Mouse (Mus musculus): ENCODE measurements at regions not wholly inside any gene's neighbourhood (a gene's known extent, or its start where the extent isn't known, plus 50 kb on each side); places are given as distances from the start of the nearest gene placed in this dataset.
A peak's percentile ranks its signal among the peaks of the same experiment; 100 is the strongest.

DNA sequence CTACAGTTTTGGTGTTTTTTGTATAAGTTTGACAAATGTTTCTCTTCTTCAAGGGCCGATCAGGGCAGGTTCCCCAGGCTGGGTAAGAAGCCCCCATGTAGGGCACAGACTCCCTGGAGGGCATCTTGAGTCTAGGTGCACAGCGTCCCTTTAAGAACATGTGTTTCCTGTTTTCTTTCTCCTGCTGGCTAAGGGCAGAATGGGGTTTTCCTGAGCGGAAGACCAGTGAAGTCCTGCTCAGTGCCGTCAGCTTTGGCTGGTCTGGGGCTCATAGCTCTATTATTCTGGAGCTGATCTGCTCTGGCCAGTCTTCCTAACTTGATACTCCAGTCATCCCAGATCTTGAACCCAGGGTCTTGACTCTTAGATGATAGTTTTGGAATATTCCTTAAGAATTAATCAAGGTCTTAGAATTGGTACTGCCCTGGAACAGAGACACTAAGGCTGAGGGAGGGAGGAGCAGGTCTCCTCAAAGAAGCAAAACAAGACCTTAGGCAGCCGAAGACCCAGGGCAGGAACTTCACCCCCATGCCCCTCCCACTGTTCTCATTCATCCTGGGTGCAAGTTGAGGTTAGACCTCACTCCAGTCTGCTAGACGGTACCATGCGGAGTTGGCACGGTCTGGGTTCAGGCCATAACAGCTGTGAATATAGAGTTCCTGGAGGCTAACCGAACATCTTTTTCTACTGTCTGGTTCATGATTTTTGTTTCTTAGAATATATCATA is 70.8 kb upstream of the Haao start:
- H3K4me3 ChIP-seq (replicated peaks) = no peak overlapping the region
- no peaks in the 10 kb centered on the region for H3K27me3 ChIP-seq
- H3K36me3 ChIP-seq = no peaks in the 10 kb centered on the region
- no peak for ATAC-seq (ENCODE audit: insufficient number of reproducible peaks, insufficient read depth, low FRiP score, low TSS enrichment, low read depth)
- peak overlapping the region; percentile 13; the same call in 1 of the 2 replicates for H3K27ac ChIP-seq
- WGBS = 45% methylated on average over 9 of the region's 9 CpGs
- no peak overlapping the region for H3K9ac ChIP-seq (replicated peaks)
- no peak overlapping the region for H3K4me2 ChIP-seq
- no peaks in the 10 kb centered on the region for H3K9me3 ChIP-seq
- peaks cover 77% of the 10 kb centered on the region for H3K4me1 ChIP-seq (replicated peaks)

DNA sequence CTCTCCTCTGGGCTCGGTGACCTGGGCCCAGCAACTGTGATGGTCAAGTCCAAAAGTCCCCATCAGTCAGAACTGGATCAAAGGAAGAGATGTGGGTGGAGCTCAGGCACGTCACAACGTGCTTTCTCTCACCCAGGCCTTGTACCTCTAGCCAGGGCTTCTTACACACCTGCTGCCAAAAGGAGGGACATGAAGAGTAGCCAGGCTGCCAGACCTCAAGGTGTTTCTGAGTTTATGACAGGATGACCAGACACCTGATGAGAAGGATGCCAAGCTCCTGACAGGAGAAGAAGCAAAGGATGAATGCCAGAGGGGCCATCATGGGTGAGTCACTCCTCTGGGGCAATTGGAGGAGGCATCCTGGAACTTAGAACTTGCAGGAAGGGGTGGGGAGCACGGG is 70.0 kb upstream of the Haao start:
- H3K27ac ChIP-seq = peak overlapping the region; percentile 82; the same call in 1 of the 2 replicates
- H3K36me3 ChIP-seq = no peaks in the 10 kb centered on the region
- no peak overlapping the region for H3K4me2 ChIP-seq
- no peak overlapping the region for H3K4me3 ChIP-seq (replicated peaks)
- no peaks in the 10 kb centered on the region for H3K27me3 ChIP-seq
- no peaks in the 10 kb centered on the region for H3K9me3 ChIP-seq
- 62% methylated on average over 4 of the region's 4 CpGs for WGBS
- no peak for ATAC-seq (ENCODE audit: insufficient number of reproducible peaks, insufficient read depth, low FRiP score, low TSS enrichment, low read depth)
- H3K4me1 ChIP-seq (replicated peaks) = peaks cover 84% of the 10 kb centered on the region
- no peak overlapping the region for H3K9ac ChIP-seq (replicated peaks)

DNA sequence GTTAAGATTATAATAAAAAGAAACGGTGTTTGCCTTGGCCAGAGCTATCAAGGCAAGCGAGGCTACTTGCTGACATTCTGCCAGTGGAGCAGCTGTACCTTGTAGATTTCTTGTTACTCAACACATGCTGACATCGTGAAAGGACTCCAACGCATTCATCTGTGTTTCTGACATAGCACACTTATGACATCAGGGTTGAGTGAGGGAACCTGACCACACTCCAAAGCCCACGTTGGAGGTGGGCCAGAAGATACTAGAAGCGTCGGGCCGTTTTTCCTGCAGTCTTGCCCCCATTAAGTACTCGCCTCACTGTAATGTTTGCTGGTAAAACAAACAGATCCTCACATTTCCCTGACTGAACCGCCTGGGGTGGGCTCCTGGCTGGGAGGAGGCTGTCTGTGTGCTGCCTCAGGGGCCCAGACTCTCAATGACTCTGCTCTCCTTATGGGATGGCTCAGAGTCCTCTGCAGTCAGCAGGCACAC is 69.0 kb upstream of the Haao start:
- H3K27me3 ChIP-seq = no peaks in the 10 kb centered on the region
- H3K4me2 ChIP-seq = no peak overlapping the region
- WGBS = 20% methylated on average over 10 of the region's 10 CpGs
- H3K9ac ChIP-seq (replicated peaks) = no peak overlapping the region
- ATAC-seq (ENCODE audit: insufficient number of reproducible peaks, insufficient read depth, low FRiP score, low TSS enrichment, low read depth) = no peak
- peaks cover 91% of the 10 kb centered on the region for H3K4me1 ChIP-seq (replicated peaks)
- no peak overlapping the region for H3K4me3 ChIP-seq (replicated peaks)
- peak overlapping the region; percentile 82 for H3K27ac ChIP-seq
- H3K36me3 ChIP-seq = no peaks in the 10 kb centered on the region
- no peaks in the 10 kb centered on the region for H3K9me3 ChIP-seq

DNA sequence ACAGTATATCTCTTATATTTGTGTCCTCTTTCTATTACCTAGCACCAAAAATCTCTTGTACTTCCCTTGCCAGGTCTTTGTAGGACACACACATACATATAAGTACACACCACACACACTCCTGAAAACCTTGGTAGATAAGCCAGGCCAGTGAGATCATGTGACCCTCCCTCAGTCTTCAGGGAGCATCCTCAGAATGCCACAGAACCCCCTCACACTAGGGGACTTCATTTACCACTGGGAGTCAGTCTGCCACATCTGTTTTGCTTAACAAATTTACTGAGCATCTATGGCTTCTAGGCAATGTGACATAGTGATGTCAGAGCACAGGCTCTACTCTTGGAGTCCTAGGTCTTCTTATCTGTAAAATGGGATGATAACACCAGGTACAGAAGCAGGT is 67.3 kb upstream of the Haao start:
- Histone ChIP-seq H3K4me1 (replicated peaks) (peaks cover 74% of the 10 kb centered on the region), H3K4me3 (replicated peaks) (no peak overlapping the region), H3K9ac (replicated peaks) (no peak overlapping the region), H3K27me3 (no peaks in the 10 kb centered on the region), H3K36me3 (no peaks in the 10 kb centered on the region), H3K9me3 (no peaks in the 10 kb centered on the region), H3K4me2 (no peak overlapping the region), H3K27ac (peak overlapping the region; percentile 98)
- no peak for ATAC-seq (ENCODE audit: insufficient number of reproducible peaks, insufficient read depth, low FRiP score, low TSS enrichment, low read depth)

DNA sequence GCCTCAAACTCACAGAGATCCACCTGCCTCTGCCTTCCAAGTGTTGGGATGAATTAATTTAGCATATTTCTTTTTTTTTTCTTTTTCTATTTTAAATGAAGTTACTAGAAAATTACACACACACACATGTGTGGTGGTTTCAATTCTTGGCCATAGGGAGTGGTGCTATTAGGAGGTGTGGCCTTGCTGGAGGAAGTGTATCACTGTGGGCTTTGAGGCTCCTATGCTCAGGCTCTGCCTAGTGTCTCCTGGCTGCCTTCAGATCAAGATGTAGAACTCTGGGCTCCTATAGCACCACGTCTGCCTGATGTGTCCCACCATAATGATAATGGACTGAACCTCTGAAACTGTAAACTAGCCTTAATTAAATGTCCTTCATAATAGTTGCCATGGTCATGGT is 66.8 kb upstream of the Haao start:
- H3K9me3 ChIP-seq = no peaks in the 10 kb centered on the region
- H3K4me1 ChIP-seq (replicated peaks) = peaks cover 70% of the 10 kb centered on the region
- no peaks in the 10 kb centered on the region for H3K27me3 ChIP-seq
- no peak for ATAC-seq (ENCODE audit: insufficient number of reproducible peaks, insufficient read depth, low FRiP score, low TSS enrichment, low read depth)
- no peak overlapping the region for H3K4me3 ChIP-seq (replicated peaks)
- H3K36me3 ChIP-seq = no peaks in the 10 kb centered on the region
- peak overlapping the region; percentile 98 for H3K27ac ChIP-seq
- no peak overlapping the region for H3K4me2 ChIP-seq
- H3K9ac ChIP-seq (replicated peaks) = no peak overlapping the region
- WGBS = 74% methylated on average over 1 of the region's 1 CpGs

DNA sequence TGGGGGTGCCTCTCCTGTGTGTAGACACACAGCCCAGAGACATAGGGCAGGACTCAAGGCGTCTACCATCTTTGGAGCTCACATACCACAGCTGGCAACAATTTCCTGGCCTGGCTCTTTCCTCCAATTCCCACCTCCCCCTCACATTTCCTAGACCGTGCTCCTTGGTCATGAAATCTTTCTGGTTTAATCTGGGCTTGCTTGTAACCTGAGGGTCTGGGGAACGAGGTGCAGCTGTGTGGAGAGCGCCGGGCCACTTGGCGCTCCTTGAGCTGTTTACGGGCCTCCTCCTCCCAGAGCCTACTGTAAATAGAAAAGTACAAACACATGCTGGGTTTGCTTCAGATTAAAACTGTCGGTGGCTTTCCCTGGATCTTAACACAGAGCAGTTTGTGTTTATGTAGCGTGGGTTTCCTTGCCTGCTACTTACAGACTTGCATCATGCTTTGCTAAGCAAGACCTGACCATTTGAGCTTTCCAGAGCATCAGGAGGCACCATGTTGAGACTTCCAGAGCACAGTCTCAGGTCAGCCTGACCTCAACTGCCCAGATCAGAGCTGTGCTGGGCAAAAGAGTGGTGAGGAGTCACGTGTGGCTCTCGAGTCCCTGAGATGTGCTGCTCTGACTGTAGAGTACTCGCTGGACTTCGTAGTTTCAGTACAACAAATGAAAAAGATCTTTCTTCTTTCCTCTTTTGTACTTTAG is 66.1 kb upstream of the Haao start:
- peaks cover 64% of the 10 kb centered on the region for H3K4me1 ChIP-seq (replicated peaks)
- no peaks in the 10 kb centered on the region for H3K36me3 ChIP-seq
- H3K9me3 ChIP-seq = no peaks in the 10 kb centered on the region
- no peak overlapping the region; the same call in 1 of the 2 replicates for H3K4me2 ChIP-seq
- H3K9ac ChIP-seq (replicated peaks) = no peak overlapping the region
- no peak overlapping the region for H3K4me3 ChIP-seq (replicated peaks)
- peak; percentile 90 for ATAC-seq (ENCODE audit: insufficient number of reproducible peaks, insufficient read depth, low FRiP score, low TSS enrichment, low read depth)
- H3K27me3 ChIP-seq = 0 out of 2 replicates have a peak, but pooled peaks cover 3% of the 10 kb centered on the region
- 16% methylated on average over 13 of the region's 13 CpGs for WGBS
- H3K27ac ChIP-seq = peak overlapping the region; percentile 98

DNA sequence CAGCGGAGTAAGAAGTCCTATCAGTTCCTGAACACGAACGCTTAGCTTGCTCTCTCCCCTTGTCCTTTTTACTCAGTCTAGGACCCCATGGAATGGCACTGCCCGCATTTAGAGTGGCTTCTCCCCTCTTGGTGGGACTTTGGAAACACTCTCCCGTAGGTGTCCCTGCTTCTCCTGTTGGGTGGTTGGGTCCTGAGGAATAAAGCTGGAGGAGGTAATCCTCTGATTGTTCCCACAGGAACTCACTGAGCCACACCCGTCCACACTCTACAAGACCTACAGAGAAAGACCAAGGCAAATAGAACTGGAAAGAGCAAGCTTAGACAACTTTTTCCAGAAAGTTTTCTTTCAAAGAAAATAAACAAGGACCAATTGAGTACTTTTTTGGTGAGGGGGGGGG is 64.7 kb upstream of the Haao start:
- Histone ChIP-seq H3K9ac (replicated peaks) (no peak overlapping the region), H3K4me2 (no peak overlapping the region), H3K9me3 (no peaks in the 10 kb centered on the region; the same call in 1 of the 2 replicates), H3K36me3 (no peaks in the 10 kb centered on the region), H3K27me3 (0 out of 2 replicates have a peak, but pooled peaks cover 3% of the 10 kb centered on the region), H3K4me1 (replicated peaks) (peaks cover 50% of the 10 kb centered on the region), H3K27ac (peak overlapping the region; percentile 98), H3K4me3 (replicated peaks) (no peak overlapping the region)
- WGBS = 94% methylated on average over 6 of the region's 6 CpGs
- no peak for ATAC-seq (ENCODE audit: insufficient number of reproducible peaks, insufficient read depth, low FRiP score, low TSS enrichment, low read depth)

DNA sequence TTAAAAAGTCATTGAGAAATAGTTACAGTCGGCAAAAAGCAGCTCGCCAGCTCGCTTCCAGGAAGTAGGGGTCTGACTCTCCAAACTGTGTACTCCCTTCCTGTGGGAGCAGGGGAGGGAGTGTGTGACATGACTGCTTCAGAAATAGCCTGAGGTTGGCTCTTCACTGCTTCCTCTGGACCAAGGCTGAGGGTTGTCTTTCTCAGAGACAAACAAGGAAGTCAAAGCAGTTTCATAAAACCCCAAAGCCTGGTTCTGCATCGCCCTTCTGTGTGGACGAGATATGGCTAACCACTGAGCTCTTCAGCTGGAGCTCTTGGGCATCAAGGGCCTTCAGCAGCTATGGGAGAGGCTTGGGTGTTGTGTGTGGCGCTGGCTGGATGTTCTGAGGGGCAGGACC is 61.0 kb upstream of the Haao start:
- H3K36me3 ChIP-seq = no peaks in the 10 kb centered on the region
- WGBS = 93% methylated on average over 6 of the region's 6 CpGs
- no peak overlapping the region for H3K9ac ChIP-seq (replicated peaks)
- peak overlapping the region; percentile 54; the same call in 1 of the 2 replicates for H3K27ac ChIP-seq
- H3K9me3 ChIP-seq = no peaks in the 10 kb centered on the region; the same call in 1 of the 2 replicates
- peaks cover 24% of the 10 kb centered on the region for H3K4me1 ChIP-seq (replicated peaks)
- 0 out of 2 replicates have a peak, but pooled peaks cover 3% of the 10 kb centered on the region for H3K27me3 ChIP-seq
- no peak overlapping the region for H3K4me3 ChIP-seq (replicated peaks)
- ATAC-seq (ENCODE audit: insufficient number of reproducible peaks, insufficient read depth, low FRiP score, low TSS enrichment, low read depth) = no peak
- H3K4me2 ChIP-seq = no peak overlapping the region

DNA sequence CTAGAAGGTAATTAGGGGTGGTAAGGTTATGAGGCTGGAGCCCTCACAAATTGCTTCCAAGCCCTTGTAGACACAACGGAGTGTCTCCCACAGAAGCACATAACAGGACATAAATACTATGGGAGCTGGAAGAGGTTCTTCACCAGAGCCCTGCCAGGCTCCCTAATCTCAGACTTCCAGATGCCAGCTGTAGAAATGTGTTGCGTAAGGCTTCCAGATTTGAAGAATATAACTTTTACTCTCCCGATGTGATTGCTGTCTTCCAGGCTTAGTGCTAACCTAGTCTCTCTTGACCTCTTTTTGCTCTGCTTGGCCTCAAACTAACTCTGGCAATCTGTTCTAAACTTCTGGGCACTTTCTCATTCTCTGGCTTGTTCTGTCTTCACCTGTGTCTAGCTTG is 59.8 kb upstream of the Haao start:
- ATAC-seq (ENCODE audit: insufficient number of reproducible peaks, insufficient read depth, low FRiP score, low TSS enrichment, low read depth) = no peak
- Histone ChIP-seq H3K4me2 (no peak overlapping the region), H3K9me3 (no peaks in the 10 kb centered on the region; the same call in 1 of the 2 replicates), H3K27me3 (0 out of 2 replicates have a peak, but pooled peaks cover 3% of the 10 kb centered on the region), H3K9ac (replicated peaks) (no peak overlapping the region), H3K4me1 (replicated peaks) (peaks cover 23% of the 10 kb centered on the region), H3K27ac (no peak overlapping the region), H3K4me3 (replicated peaks) (no peak overlapping the region), H3K36me3 (no peaks in the 10 kb centered on the region)
- WGBS = 79% methylated on average over 3 of the region's 3 CpGs

DNA sequence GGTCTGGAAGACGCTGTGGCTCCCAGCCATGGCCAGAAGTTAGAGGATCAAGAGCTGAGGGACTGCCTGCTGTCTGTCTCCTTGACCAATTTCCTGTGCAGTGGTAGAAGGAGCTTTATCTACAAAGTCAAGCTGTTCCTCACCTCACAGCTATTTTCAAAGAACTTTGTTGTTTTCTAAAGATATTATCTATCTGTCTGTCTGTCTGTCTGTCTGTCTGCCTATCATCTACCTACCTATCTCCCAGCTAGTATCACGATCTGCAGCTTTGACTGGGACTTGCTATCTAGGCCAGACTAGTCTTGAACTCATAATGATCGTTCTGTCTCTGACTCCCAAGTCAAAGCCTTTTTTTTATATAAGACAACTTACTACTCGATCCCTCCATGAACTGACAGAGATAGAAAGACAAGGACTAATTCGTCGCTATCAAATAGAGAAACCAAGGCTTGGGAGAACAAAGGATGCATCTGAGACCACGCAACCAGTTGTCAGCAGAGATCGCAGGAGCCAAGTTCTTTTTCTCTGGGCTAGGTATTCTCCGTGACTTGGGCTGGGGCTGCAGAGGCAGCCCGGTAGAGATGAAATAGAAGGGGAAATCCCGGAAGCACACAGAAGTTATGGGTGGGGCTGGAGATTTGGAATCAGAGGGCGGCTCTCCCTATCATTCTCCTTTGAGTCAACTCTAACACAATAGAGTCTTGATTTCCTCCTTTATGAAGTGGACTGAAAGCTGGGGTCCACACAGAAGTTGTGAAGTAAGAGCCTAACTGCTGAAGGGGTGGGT is 59.2 kb upstream of the Haao start:
- no peak for ATAC-seq (ENCODE audit: insufficient number of reproducible peaks, insufficient read depth, low FRiP score, low TSS enrichment, low read depth)
- Histone ChIP-seq H3K9ac (replicated peaks) (no peak overlapping the region; the same call in 1 of the 2 replicates), H3K4me3 (replicated peaks) (no peak overlapping the region), H3K4me1 (replicated peaks) (peaks cover 24% of the 10 kb centered on the region), H3K36me3 (no peaks in the 10 kb centered on the region), H3K9me3 (no peaks in the 10 kb centered on the region; the same call in 1 of the 2 replicates), H3K4me2 (no peak overlapping the region), H3K27me3 (0 out of 2 replicates have a peak, but pooled peaks cover 3% of the 10 kb centered on the region), H3K27ac (no peak overlapping the region)
- 88% methylated on average over 12 of the region's 12 CpGs for WGBS

DNA sequence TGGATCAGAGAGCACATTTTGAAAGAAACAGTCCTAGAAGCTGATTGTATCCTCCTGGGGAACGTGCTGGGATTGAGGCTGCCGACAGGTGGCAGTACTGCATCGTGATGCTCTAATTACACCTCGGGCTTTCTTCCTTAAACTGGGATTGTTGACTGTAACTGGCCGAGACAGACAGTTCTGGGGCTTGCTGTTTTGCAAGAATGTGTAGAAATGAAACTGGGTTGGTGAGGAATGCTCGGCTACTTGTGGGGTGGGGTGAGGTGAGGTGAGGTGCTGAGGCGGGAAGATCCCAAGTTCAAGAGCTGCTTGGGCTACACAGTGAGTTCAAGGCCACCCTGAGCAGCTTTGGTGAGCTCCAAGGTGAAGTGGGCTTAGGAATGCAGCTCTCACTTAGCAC is 55.7 kb upstream of the Haao start:
- ATAC-seq (ENCODE audit: insufficient number of reproducible peaks, insufficient read depth, low FRiP score, low TSS enrichment, low read depth) = peak; percentile 73
- Histone ChIP-seq H3K4me2 (0 out of 2 replicates have a peak overlapping the region, but pooled peaks have one; percentile 8), H3K27me3 (0 out of 2 replicates have a peak, but pooled peaks cover 4% of the 10 kb centered on the region), H3K9ac (replicated peaks) (no peak overlapping the region), H3K4me1 (replicated peaks) (peaks cover 49% of the 10 kb centered on the region), H3K9me3 (no peaks in the 10 kb centered on the region; the same call in 1 of the 2 replicates), H3K4me3 (replicated peaks) (no peak overlapping the region), H3K27ac (peak overlapping the region; percentile 77), H3K36me3 (no peaks in the 10 kb centered on the region)
- 3% methylated on average over 7 of the region's 7 CpGs for WGBS
